Mouse (Mus musculus): Measurements from ENCODE around the gene Best2. TPM values are rescaled to one million over a fixed set of nuclear protein-coding genes. Genes with fewer than 3 reads are reported as not detected.

The Best2 gene
- polyA plus RNA-seq, 1 experiment: 0.07 TPM

DNA sequence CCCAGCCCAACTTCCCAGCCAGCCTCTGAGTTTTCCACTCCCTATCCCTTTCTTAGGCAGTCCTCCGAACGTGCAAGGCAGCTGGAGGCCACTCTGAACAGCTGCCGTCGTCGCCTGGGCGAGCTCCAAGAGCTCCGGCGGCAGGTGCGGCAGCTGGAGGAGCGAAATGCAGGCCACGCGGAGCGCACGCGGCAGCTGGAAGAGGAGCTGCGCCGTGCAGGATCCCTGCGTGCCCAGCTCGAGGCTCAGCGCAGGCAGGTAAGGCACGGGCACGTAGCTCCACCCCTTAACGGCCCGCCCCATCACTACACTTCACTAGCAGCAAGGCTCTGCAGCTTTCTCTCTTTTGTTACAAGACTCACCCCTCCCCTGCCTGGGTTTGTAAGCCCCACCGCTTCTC, 18.7 kb downstream of the Best2 start:
- TF ChIP-seq CTCF (IDR thresholded peaks at IDR 0.05; ENCODE audit: borderline replicate concordance, insufficient read depth, low read depth, low read length) (no peak), POLR2A (IDR thresholded peaks at IDR 0.05; ENCODE audit: borderline replicate concordance, insufficient read depth, low read length) (no peak)
- WGBS: 19% methylated on average over 25 of the region's 25 CpGs
- no peak overlapping the region for H3K27ac ChIP-seq (ENCODE audit: insufficient read depth, low read length)
- H3K27me3 ChIP-seq (ENCODE audit: control insufficient read depth, insufficient read depth, low read length): no peaks in the 10 kb centered on the region
- H3K4me3 ChIP-seq (replicated peaks; ENCODE audit: insufficient read depth, low read depth, low read length): no peak overlapping the region
- no peak for DNase-seq
- peaks cover 2% of the 10 kb centered on the region; the same call in 1 of the 2 replicates for H3K4me1 ChIP-seq (ENCODE audit: control insufficient read depth, insufficient read depth, low read length)

GRCm38 (mm10) chr8:84994375-84994774, 20.0 kb downstream of the Best2 start:
- no peak overlapping the region for H3K4me3 ChIP-seq (replicated peaks; ENCODE audit: insufficient read depth, low read depth, low read length)
- H3K27me3 ChIP-seq (ENCODE audit: control insufficient read depth, insufficient read depth, low read length): no peaks in the 10 kb centered on the region
- no peak for DNase-seq
- 95% methylated on average over 9 of the region's 9 CpGs for WGBS
- TF ChIP-seq CTCF (IDR thresholded peaks at IDR 0.05; ENCODE audit: borderline replicate concordance, insufficient read depth, low read depth, low read length) (no peak), POLR2A (IDR thresholded peaks at IDR 0.05; ENCODE audit: borderline replicate concordance, insufficient read depth, low read length) (no peak)
- no peak overlapping the region for H3K27ac ChIP-seq (ENCODE audit: insufficient read depth, low read length)
- peaks cover 3% of the 10 kb centered on the region; the same call in 1 of the 2 replicates for H3K4me1 ChIP-seq (ENCODE audit: control insufficient read depth, insufficient read depth, low read length)

DNA sequence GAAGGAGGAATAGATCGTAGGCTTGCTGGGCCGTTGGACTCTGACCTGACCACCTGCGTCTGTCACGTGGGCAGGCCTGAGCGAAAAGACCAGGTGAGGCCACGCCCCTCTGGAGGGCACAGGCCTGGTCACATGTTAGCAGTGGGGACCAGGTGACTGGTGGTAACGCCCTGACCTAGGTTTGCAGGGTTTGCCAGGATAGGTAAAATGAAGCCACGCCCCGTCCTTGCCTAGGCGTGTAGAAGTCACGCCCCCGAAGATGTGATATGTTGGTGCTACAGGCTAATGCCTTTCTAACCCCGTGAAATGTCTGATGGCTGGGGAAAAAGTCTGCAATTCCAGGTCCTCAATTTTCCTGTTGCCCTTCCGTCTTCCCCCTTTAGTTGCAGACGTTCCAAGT, 23.5 kb downstream of the Best2 start:
- no peak for TF ChIP-seq CTCF (IDR thresholded peaks at IDR 0.05; ENCODE audit: borderline replicate concordance, insufficient read depth, low read depth, low read length)
- TF ChIP-seq POLR2A (IDR thresholded peaks at IDR 0.05; ENCODE audit: borderline replicate concordance, insufficient read depth, low read length): no peak
- Histone ChIP-seq H3K4me3 (replicated peaks; ENCODE audit: insufficient read depth, low read depth, low read length) (peak overlapping the region; percentile 58), H3K27me3 (ENCODE audit: control insufficient read depth, insufficient read depth, low read length) (no peaks in the 10 kb centered on the region), H3K27ac (ENCODE audit: insufficient read depth, low read length) (0 out of 2 replicates have a peak overlapping the region, but pooled peaks have one; percentile 9), H3K4me1 (ENCODE audit: control insufficient read depth, insufficient read depth, low read length) (peaks cover 5% of the 10 kb centered on the region; the same call in 1 of the 2 replicates)
- no peak for DNase-seq
- WGBS: 3% methylated on average over 15 of the region's 15 CpGs

- WGBS: under 1% methylated on average over 28 of the region's 28 CpGs
- Histone ChIP-seq H3K4me3 (replicated peaks; ENCODE audit: insufficient read depth, low read depth, low read length) (peak within 1 kb of the TSS; percentile 58), H3K27me3 (ENCODE audit: control insufficient read depth, insufficient read depth, low read length) (no peaks in the 10 kb centered on the region), H3K27ac (ENCODE audit: insufficient read depth, low read length) (peak within 1 kb of the TSS; percentile 21; the same call in 1 of the 2 replicates), H3K4me1 (ENCODE audit: control insufficient read depth, insufficient read depth, low read length) (peaks cover 5% of the 10 kb centered on the region; the same call in 1 of the 2 replicates)
- DNase-seq: peak; percentile 97 to 98
- peak; percentile 60; the same call in 1 of the 2 replicates for TF ChIP-seq POLR2A (IDR thresholded peaks at IDR 0.05; ENCODE audit: borderline replicate concordance, insufficient read depth, low read length)
- peak; percentile 93 for TF ChIP-seq CTCF (IDR thresholded peaks at IDR 0.05; ENCODE audit: borderline replicate concordance, insufficient read depth, low read depth, low read length)
These were observed 24.0 kb downstream of the Best2 start, which contains the start of gene Hook2 for GRCm38 (mm10) chr8:84990349-84990748. Gene Hook2 (plus strand): TSS chr8:84990603.

DNA sequence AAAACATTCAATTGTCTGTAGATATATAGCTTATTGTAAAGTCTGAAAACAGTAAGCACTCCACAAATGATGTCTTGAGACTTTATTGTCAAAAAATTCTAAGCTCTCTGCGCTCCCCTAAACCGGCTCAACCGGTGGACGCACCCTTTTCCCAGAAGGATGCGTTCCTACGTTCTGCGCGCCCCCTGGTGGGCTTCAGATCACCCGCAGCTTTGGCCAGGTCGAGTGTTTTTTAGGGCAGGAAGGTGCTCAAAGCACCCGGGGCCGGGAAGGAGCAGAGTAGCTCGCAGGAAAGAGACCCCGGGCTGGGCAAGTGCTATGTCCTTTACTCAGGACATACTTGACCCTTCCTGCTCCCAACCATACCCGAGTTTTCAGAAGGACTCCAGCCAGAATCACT, 24.5 kb downstream of the Best2 start:
- no peak for TF ChIP-seq POLR2A (IDR thresholded peaks at IDR 0.05; ENCODE audit: borderline replicate concordance, insufficient read depth, low read length)
- peak; percentile 75 for TF ChIP-seq CTCF (IDR thresholded peaks at IDR 0.05; ENCODE audit: borderline replicate concordance, insufficient read depth, low read depth, low read length)
- WGBS: 2% methylated on average over 15 of the region's 15 CpGs
- peak overlapping the region; percentile 58 for H3K4me3 ChIP-seq (replicated peaks; ENCODE audit: insufficient read depth, low read depth, low read length)
- DNase-seq: peak; percentile 88 to 93
- H3K27ac ChIP-seq (ENCODE audit: insufficient read depth, low read length): peak overlapping the region; percentile 21; the same call in 1 of the 2 replicates
- H3K4me1 ChIP-seq (ENCODE audit: control insufficient read depth, insufficient read depth, low read length): peaks cover 5% of the 10 kb centered on the region; the same call in 1 of the 2 replicates
- no peaks in the 10 kb centered on the region for H3K27me3 ChIP-seq (ENCODE audit: control insufficient read depth, insufficient read depth, low read length)

DNA sequence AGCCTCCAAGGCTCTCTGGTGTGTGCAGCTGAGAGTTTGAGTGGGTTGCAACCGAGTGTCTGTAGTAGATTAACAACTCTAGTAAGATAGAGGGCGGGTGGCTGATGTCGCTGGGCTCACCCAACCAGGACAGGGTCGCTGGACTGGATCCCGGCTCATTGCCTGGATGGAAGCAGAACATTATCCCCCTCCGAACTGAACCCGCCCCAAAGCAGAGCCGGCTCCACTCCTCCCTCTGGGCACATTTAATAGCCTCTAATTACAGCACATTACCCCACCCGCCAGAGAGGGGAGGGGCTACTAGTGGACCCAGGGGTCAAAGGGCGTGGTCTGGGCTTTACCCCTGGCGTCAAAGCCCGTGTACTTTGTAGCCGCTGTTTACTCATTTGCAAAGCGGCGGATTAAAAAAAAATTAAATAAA, 25.0 kb downstream of the Best2 start:
- no peaks in the 10 kb centered on the region for H3K27me3 ChIP-seq (ENCODE audit: control insufficient read depth, insufficient read depth, low read length)
- TF ChIP-seq POLR2A (IDR thresholded peaks at IDR 0.05; ENCODE audit: borderline replicate concordance, insufficient read depth, low read length): no peak
- TF ChIP-seq CTCF (IDR thresholded peaks at IDR 0.05; ENCODE audit: borderline replicate concordance, insufficient read depth, low read depth, low read length): no peak
- no peak overlapping the region for H3K4me3 ChIP-seq (replicated peaks; ENCODE audit: insufficient read depth, low read depth, low read length)
- 15% methylated on average over 15 of the region's 15 CpGs for WGBS
- H3K27ac ChIP-seq (ENCODE audit: insufficient read depth, low read length): no peak overlapping the region
- H3K4me1 ChIP-seq (ENCODE audit: control insufficient read depth, insufficient read depth, low read length): peaks cover 5% of the 10 kb centered on the region; the same call in 1 of the 2 replicates
- DNase-seq: no peak

DNA sequence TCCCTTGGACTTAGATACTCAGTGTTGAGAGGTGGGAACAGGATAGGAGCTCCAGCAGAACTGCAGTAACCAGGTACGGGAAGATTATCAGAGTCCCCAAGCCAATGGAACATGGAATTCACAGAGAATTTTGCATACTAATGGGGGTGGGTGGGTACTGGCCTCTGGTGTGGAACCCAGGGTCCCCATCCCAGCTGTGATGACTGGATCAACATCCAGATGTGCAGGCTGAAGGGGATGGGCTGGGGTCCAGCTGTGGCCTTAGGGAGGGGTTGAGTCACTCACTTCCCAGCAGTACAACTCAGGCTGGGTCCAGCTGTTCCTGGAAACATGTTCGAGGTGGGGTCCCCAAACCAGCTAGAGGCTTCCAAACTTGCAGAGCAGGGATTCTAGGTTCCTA, 26.4 kb downstream of the Best2 start:
- H3K4me3 ChIP-seq (replicated peaks; ENCODE audit: insufficient read depth, low read depth, low read length): no peak overlapping the region
- H3K4me1 ChIP-seq (ENCODE audit: control insufficient read depth, insufficient read depth, low read length): peaks cover 5% of the 10 kb centered on the region; the same call in 1 of the 2 replicates
- 79% methylated on average over 2 of the region's 2 CpGs for WGBS
- no peak overlapping the region for H3K27ac ChIP-seq (ENCODE audit: insufficient read depth, low read length)
- no peak for TF ChIP-seq CTCF (IDR thresholded peaks at IDR 0.05; ENCODE audit: borderline replicate concordance, insufficient read depth, low read depth, low read length)
- no peak for TF ChIP-seq POLR2A (IDR thresholded peaks at IDR 0.05; ENCODE audit: borderline replicate concordance, insufficient read depth, low read length)
- no peaks in the 10 kb centered on the region for H3K27me3 ChIP-seq (ENCODE audit: control insufficient read depth, insufficient read depth, low read length)
- DNase-seq: peak in 1 of 2 experiments; percentile 16

DNA sequence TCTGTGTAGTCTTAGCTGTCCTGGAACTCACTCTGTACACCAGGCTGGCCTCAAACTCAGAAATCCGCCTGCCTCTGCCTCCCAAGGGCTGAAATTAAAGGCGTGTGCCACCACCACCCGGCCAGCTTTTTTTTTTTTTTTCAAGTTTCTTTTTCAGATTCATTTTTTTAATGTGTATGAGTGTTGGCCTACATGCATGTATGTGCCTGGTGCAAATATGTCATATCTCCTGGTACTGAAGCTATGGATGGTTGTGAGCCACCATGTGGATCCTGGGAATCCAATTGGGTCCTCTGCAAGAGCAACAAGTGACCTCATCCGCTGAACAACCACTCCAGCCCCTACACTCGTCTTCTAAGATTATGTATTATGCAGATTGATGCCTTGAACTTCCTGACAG, 26.9 kb downstream of the Best2 start:
- Histone ChIP-seq H3K4me1 (ENCODE audit: control insufficient read depth, insufficient read depth, low read length) (peaks cover 5% of the 10 kb centered on the region; the same call in 1 of the 2 replicates), H3K4me3 (replicated peaks; ENCODE audit: insufficient read depth, low read depth, low read length) (no peak overlapping the region), H3K27ac (ENCODE audit: insufficient read depth, low read length) (no peak overlapping the region), H3K27me3 (ENCODE audit: control insufficient read depth, insufficient read depth, low read length) (no peaks in the 10 kb centered on the region)
- 82% methylated on average over 5 of the region's 5 CpGs for WGBS
- TF ChIP-seq POLR2A (IDR thresholded peaks at IDR 0.05; ENCODE audit: borderline replicate concordance, insufficient read depth, low read length) (no peak), CTCF (IDR thresholded peaks at IDR 0.05; ENCODE audit: borderline replicate concordance, insufficient read depth, low read depth, low read length) (no peak)
- no peak for DNase-seq

All from cerebellum, adult 2 months (tissue).